Mouse (Mus musculus) cerebellum, adult 2 months (tissue): ENCODE measurements at regions not wholly inside any gene's neighbourhood (a gene's known extent, or its start where the extent isn't known, plus 50 kb on each side); places are given as distances from the start of the nearest gene placed in this dataset.

Source experiments
- CTCF ChIP-seq: fragments of 200-500 bp; IDR thresholded peaks from 2 replicates; pipeline ENCODE4 v1.5.1; 2011; ENCODE audit warnings: low read depth, mild to moderate bottlenecking, control low read depth, low read length, moderate library complexity, borderline replicate concordance; ENCODE audit not compliant: insufficient read depth
- POLR2A ChIP-seq: fragments of 200-500 bp; IDR thresholded peaks from 2 replicates; pipeline ENCODE4 v1.6.1; 2011; ENCODE audit warnings: low read length, control low read depth, borderline replicate concordance; ENCODE audit not compliant: insufficient read depth

GRCm38 (mm10) chr8:88931050-88931449 lies 112.9 kb downstream of the Sall1 start:
- TF ChIP-seq POLR2A (no peak), CTCF (no peak)
